In the genomic region with DNA sequence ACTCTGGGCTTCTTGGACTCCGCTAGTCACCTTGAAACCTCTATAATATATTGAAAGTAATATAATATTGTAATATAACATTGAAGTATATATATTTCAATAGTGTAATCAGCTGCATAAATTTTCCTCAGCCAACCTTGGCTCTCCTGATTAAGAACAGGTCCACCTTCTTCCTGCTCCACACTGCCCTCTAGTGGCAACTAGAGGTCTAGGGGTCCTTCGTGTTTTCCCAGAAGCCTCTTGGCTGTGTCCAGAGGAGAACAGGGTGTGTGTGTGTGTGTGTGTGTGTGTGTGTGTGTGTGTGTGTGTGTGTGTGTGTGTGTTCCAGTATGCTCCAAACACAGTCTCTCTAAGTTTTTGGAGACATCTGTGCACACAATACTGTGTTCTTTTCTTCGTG, we compare ENCODE assay signal across 7 mouse cellular contexts. TPM values are rescaled to one million over a fixed set of nuclear protein-coding genes. Genes with fewer than 3 reads are reported as not detected.
DNase-seq lines count a peak whose midpoint lies in the region; ATAC-seq and TF ChIP-seq lines count a peak whose summit lies in the region.

No protein-coding gene starts in this region.

- H3K9me3 ChIP-seq in ES-Bruce4 (replicated peaks; ENCODE audit: control insufficient read depth, insufficient read depth, low read length, poor library complexity, severe bottlenecking) = no peaks in the 10 kb centered on the region

- no peaks in the 10 kb centered on the region for H3K27me3 ChIP-seq in ES-Bruce4 (ENCODE audit: control insufficient read depth, insufficient read depth, low read length, poor library complexity, severe bottlenecking)
- H3K27me3 ChIP-seq in small intestine, adult 2 months (ENCODE audit: control insufficient read depth, insufficient read depth, low read length) = no peaks in the 10 kb centered on the region

- peak; percentile 80 for TF ChIP-seq CTCF in ES-Bruce4 (IDR thresholded peaks at IDR 0.05; ENCODE audit: low read depth, low read length)
- TF ChIP-seq CTCF in small intestine, adult 2 months (IDR thresholded peaks at IDR 0.05; ENCODE audit: extremely low read depth, insufficient read length, insufficient replicate concordance, low read depth, low read length) = peak; percentile 63; the same call in 1 of the 2 replicates

- H3K9ac ChIP-seq in ES-Bruce4 (ENCODE audit: low read depth, poor library complexity, severe bottlenecking) = no peak overlapping the region

- peaks cover 3% of the 10 kb centered on the region for H3K4me1 ChIP-seq in ES-Bruce4 (ENCODE audit: control insufficient read depth, insufficient read depth, low read length)
- peaks cover 10% of the 10 kb centered on the region for H3K4me1 ChIP-seq in small intestine, adult 2 months (ENCODE audit: control insufficient read depth, insufficient read depth, insufficient read length, low read length)

- no peak for TF ChIP-seq POLR2A in ES-Bruce4 (IDR thresholded peaks at IDR 0.05; ENCODE audit: insufficient read depth, low read length)
- no peak for TF ChIP-seq POLR2A in small intestine, adult 2 months (IDR thresholded peaks at IDR 0.05; ENCODE audit: low read depth, low read length)

- peak; percentile 91 for DNase-seq in embryo, embryonic 10.5 days (ENCODE audit: low spot score)
- peak; percentile 80 for DNase-seq in heart, adult 8-10 months (ENCODE audit: low spot score)
- peak; percentile 73 to 86 for DNase-seq in kidney, postnatal 36 days

- no peak overlapping the region for H3K4me3 ChIP-seq in ES-Bruce4 (ENCODE audit: low read depth, low read length)
- H3K4me3 ChIP-seq in small intestine, adult 2 months (ENCODE audit: low read depth, low read length) = no peak overlapping the region

- no peak for TF ChIP-seq EP300 in ES-Bruce4 (IDR thresholded peaks at IDR 0.05; ENCODE audit: insufficient read depth, low read depth, low read length)

- H3K27ac ChIP-seq in ES-Bruce4 (ENCODE audit: insufficient read depth, low read length) = no peak overlapping the region
- 0 out of 2 replicates have a peak overlapping the region, but pooled peaks have one; percentile 20 for H3K27ac ChIP-seq in small intestine, adult 2 months (ENCODE audit: insufficient read depth, low read depth, low read length)

- ATAC-seq in activated CD4-positive, CD25-positive, alpha-beta regulatory T cell, adult 4 months = peak; percentile 71
- ATAC-seq in megakaryocyte progenitor cell, adult 5-6 weeks (replicated peaks; ENCODE audit: poor library complexity) = peak; percentile 80

- H3K36me3 ChIP-seq in ES-Bruce4 (ENCODE audit: control insufficient read depth, insufficient read depth, low read length, poor library complexity, severe bottlenecking) = no peaks in the 10 kb centered on the region
- no peaks in the 10 kb centered on the region for H3K36me3 ChIP-seq in small intestine, adult 2 months (ENCODE audit: control insufficient read depth, insufficient read depth, low read length)

- 43% methylated on average over 3 of the region's 3 CpGs for WGBS in small intestine, adult 2 months

RNA-seq across cellular contexts. Expression of a gene that starts 8.6 kb away (rescaled TPM):
- polyA plus RNA-seq in ES-Bruce4 (2011; ENCODE audit: insufficient read depth, insufficient read length, low read depth, missing spikeins) = 0.53 and 1.0 TPM in 2 replicates
- polyA plus RNA-seq in activated CD4-positive, CD25-positive, alpha-beta regulatory T cell, adult 4 months (2017; shearing (Covaris generic)) = not detected
- 1 to 10 TPM in 2 of 4 experiments, under 1 TPM in 2; 0.44 to 2.4 (median 1.1) TPM for total RNA-seq in heart, adult 8-10 months (2022)
- not detected in 2 replicates for total RNA-seq in megakaryocyte progenitor cell, adult 5-6 weeks (2015)
- total RNA-seq in megakaryocyte progenitor cell, adult 5-6 weeks (2017) = not detected in 2 replicates
- 0.42 and 5.0 TPM in 2 replicates for polyA plus RNA-seq in small intestine, adult 2 months (2012; rRNA removed)

RNA-seq across cellular contexts. Expression of a gene that starts 21.9 kb away (rescaled TPM):
- polyA plus RNA-seq in ES-Bruce4 (2011; ENCODE audit: insufficient read depth, insufficient read length, low read depth, missing spikeins) = 88.1 and 98.9 TPM in 2 replicates
- polyA plus RNA-seq in activated CD4-positive, CD25-positive, alpha-beta regulatory T cell, adult 4 months (2017; shearing (Covaris generic)) = 1 to 10 TPM; 1.9 to 3.8 TPM
- total RNA-seq in heart, adult 8-10 months (2022) = 10 to 100 TPM in 1 of 4 experiments, 1 to 10 TPM in 3; 7.2 to 12.7 (median 8.4) TPM
- total RNA-seq in megakaryocyte progenitor cell, adult 5-6 weeks (2015) = 0.61 and 1.1 TPM in 2 replicates
- total RNA-seq in megakaryocyte progenitor cell, adult 5-6 weeks (2017) = not detected in 2 replicates
- 8.7 and 10.5 TPM in 2 replicates for polyA plus RNA-seq in small intestine, adult 2 months (2012; rRNA removed)

RNA-seq across cellular contexts. Expression of a gene that starts 30.6 kb away (rescaled TPM):
- 20.5 and 25.1 TPM in 2 replicates for polyA plus RNA-seq in ES-Bruce4 (2011; ENCODE audit: insufficient read depth, insufficient read length, low read depth, missing spikeins)
- polyA plus RNA-seq in activated CD4-positive, CD25-positive, alpha-beta regulatory T cell, adult 4 months (2017; shearing (Covaris generic)) = 10 to 100 TPM in 1 of 2 experiments, 1 to 10 TPM in 1; 7.8 to 12.4 TPM
- 1 to 10 TPM; 5.0 to 8.6 (median 5.5) TPM for total RNA-seq in heart, adult 8-10 months (2022)
- total RNA-seq in megakaryocyte progenitor cell, adult 5-6 weeks (2015) = not detected in 2 replicates
- not detected in 2 replicates for total RNA-seq in megakaryocyte progenitor cell, adult 5-6 weeks (2017)
- polyA plus RNA-seq in small intestine, adult 2 months (2012; rRNA removed) = 128 and 314 TPM in 2 replicates

RNA-seq across cellular contexts. Expression of a gene that starts 48.4 kb away (rescaled TPM):
- polyA plus RNA-seq in ES-Bruce4 (2011; ENCODE audit: insufficient read depth, insufficient read length, low read depth, missing spikeins) = 1.2 and 1.6 TPM in 2 replicates
- polyA plus RNA-seq in activated CD4-positive, CD25-positive, alpha-beta regulatory T cell, adult 4 months (2017; shearing (Covaris generic)) = under 1 TPM; 0.46 to 0.83 TPM
- over 10,000 TPM in 2 of 4 experiments, 1,000 to 10,000 TPM in 2; 8,821 to 11,650 (median 10,060) TPM for total RNA-seq in heart, adult 8-10 months (2022)
- not detected in 2 replicates for total RNA-seq in megakaryocyte progenitor cell, adult 5-6 weeks (2015)
- total RNA-seq in megakaryocyte progenitor cell, adult 5-6 weeks (2017) = not detected in 2 replicates
- polyA plus RNA-seq in small intestine, adult 2 months (2012; rRNA removed) = 0.56 TPM in 2 replicates
